Mouse (Mus musculus) testis, postnatal 10 days (tissue): ENCODE results near the gene Cept1.
A peak's percentile ranks its signal among the peaks of the same experiment; 100 is the strongest.

Experiments used
- DNase-seq: peaks from one replicate; pipeline ENCODE4 v3.0.0; 2021; ENCODE audit warnings: low spot score

The Cept1 gene

GRCm38 (mm10) chr3:106494417-106494950 is 53.1 kb downstream of the Cept1 start:
- DNase-seq, result no peak

- no peak for DNase-seq
Measured at GRCm38 (mm10) chr3:106493882-106494281, 53.7 kb downstream of the Cept1 start.

- no peak for DNase-seq
Measured at GRCm38 (mm10) chr3:106493202-106493601, 54.4 kb downstream of the Cept1 start.

- no peak for DNase-seq
Measured at GRCm38 (mm10) chr3:106492723-106493122, 54.9 kb downstream of the Cept1 start.

GRCm38 (mm10) chr3:106490239-106490638 is 57.4 kb downstream of the Cept1 start:
- DNase-seq, result no peak

- DNase-seq, result no peak
Measured at GRCm38 (mm10) chr3:106487551-106487950, 60.1 kb downstream of the Cept1 start.

- no peak for DNase-seq
Measured at GRCm38 (mm10) chr3:106485810-106486209, 61.8 kb downstream of the Cept1 start.

- DNase-seq, result no peak
Measured at GRCm38 (mm10) chr3:106484861-106485260, 62.7 kb downstream of the Cept1 start.

GRCm38 (mm10) chr3:106483796-106484405 is 63.7 kb downstream of the Cept1 start:
- DNase-seq, result no peak

- DNase-seq, result no peak
Measured at GRCm38 (mm10) chr3:106483297-106483696, 64.3 kb downstream of the Cept1 start.

GRCm38 (mm10) chr3:106482281-106483081 is 65.1 kb downstream of the Cept1 start, which contains the start of gene Dennd2d:
Gene Dennd2d, plus strand, starts transcription at chr3:106482405.
- DNase-seq, result peak; percentile 68

- DNase-seq, result no peak
Measured at GRCm38 (mm10) chr3:106476863-106477262, 70.7 kb downstream of the Cept1 start.

- DNase-seq, result no peak
Measured at GRCm38 (mm10) chr3:106474210-106474609, 73.4 kb downstream of the Cept1 start.

- DNase-seq, result no peak
Measured at GRCm38 (mm10) chr3:106464750-106465149, 82.9 kb downstream of the Cept1 start.

GRCm38 (mm10) chr3:106462493-106462892 is 85.1 kb downstream of the Cept1 start:
- no peak for DNase-seq

GRCm38 (mm10) chr3:106462059-106462470 is 85.5 kb downstream of the Cept1 start:
- DNase-seq, result no peak

GRCm38 (mm10) chr3:106457298-106457869 is 90.2 kb downstream of the Cept1 start:
- DNase-seq, result no peak

- no peak for DNase-seq
Measured at GRCm38 (mm10) chr3:106452616-106453015, 95.0 kb downstream of the Cept1 start.
